Mouse (Mus musculus) kidney, embryonic 14.5 days (tissue): ENCODE measurements around the gene Ctps. TPM values are rescaled to one million over a fixed set of nuclear protein-coding genes. Genes with fewer than 3 reads are reported as not detected.
A peak's percentile ranks its signal among the peaks of the same experiment; 100 is the strongest.
"Not testable (repeated sequence)": the region's sequence is repeated elsewhere in the genome, so short reads cannot be mapped to it uniquely, and the experiment has no call there.

Experiments used
- ATAC-seq: fragments of 200-750 bp; cut with Nextera tagmentation; 2 replicates; pipeline ENCODE4 v1.8.0; 2017; ENCODE audit warnings: moderate number of reproducible peaks, mild to moderate bottlenecking, moderate TSS enrichment, moderate library complexity; ENCODE audit not compliant: low FRiP score, low TSS enrichment
- H3K27ac ChIP-seq: fragments of 300-500 bp; sonication (generic); 2 replicates; pipeline ENCODE4 v1.5.1; 2014; ENCODE audit warnings: low read depth, mild to moderate bottlenecking, low read length, moderate library complexity, mixed read lengths
- H3K27me3 ChIP-seq: fragments of 300-500 bp; sonication (generic); 2 replicates; pipeline ENCODE4 v1.6.1; 2014; ENCODE audit warnings: mild to moderate bottlenecking, low read length; ENCODE audit not compliant: control insufficient read depth, insufficient read depth
- H3K36me3 ChIP-seq: fragments of 300-500 bp; sonication (generic); 2 replicates; pipeline ENCODE4 v1.6.1; 2014; ENCODE audit warnings: low read length, mixed read lengths; ENCODE audit not compliant: control insufficient read depth, insufficient read depth
- H3K4me1 ChIP-seq: fragments of 300-500 bp; sonication (generic); 2 replicates; pipeline ENCODE4 v1.6.1; 2014; ENCODE audit warnings: low read length, mixed read lengths; ENCODE audit not compliant: control insufficient read depth, insufficient read depth
- H3K4me2 ChIP-seq: fragments of 300-500 bp; sonication (generic); replicated peaks from 2 replicates; pipeline ENCODE4 v1.6.1; 2014; ENCODE audit warnings: low read depth, mild to moderate bottlenecking, low read length
- H3K4me3 ChIP-seq: fragments of 300-500 bp; sonication (generic); 2 replicates; pipeline ENCODE4 v1.5.1; 2014; ENCODE audit warnings: mild to moderate bottlenecking, low read length
- H3K9ac ChIP-seq: fragments of 300-500 bp; sonication (generic); 2 replicates; pipeline ENCODE4 v1.6.1; 2014; ENCODE audit warnings: low read depth, mild to moderate bottlenecking, low read length, moderate library complexity
- H3K9me3 ChIP-seq: fragments of 300-500 bp; sonication (generic); 2 replicates; pipeline ENCODE4 v1.6.1; 2016; ENCODE audit warnings: low read length; ENCODE audit not compliant: control insufficient read depth
- WGBS: fragments of 180-500 bp; shearing (Covaris S2); extraction: QIAGEN DNeasy Blood & Tissue Kit; methylation state at CpG from one replicate; pipeline ENCODE4 v1.1.7; 2014; 5-methylcytosine and 5-hydroxymethylcytosine counted together
- polyA plus RNA-seq: library from polyadenylated mRNA; unstranded; fragments of >200 nt; fragmentation: Nextera tagmentation; extraction: Ambion mirVana; gene quantifications from 2 replicates; pipeline ENCODE4 v1.2.1, GENCODE M21; 2014

Ctps gene
- polyA plus RNA-seq, 1 experiment from 2014 or later: 102 TPM

DNA sequence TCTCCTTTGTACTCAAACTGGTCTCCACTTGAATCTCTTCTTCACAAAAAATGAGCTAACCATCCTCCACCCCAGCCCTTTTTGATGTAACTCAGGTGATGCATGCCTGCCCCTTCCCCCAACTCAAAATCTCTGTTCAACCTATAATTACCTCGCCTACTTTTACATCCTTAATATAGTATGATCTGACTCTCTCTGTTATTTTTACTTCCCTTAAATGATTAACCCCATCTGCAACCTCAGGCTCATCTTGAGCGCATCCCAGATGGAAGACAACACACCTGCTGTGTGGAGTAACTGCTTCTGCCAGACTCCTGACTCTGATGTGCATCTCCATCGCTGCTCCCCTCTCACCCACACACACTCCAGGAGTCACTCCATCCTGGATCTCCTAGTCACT, 32.6 kb upstream of the Ctps start:
- Histone ChIP-seq H3K4me2 (no peak overlapping the region), H3K4me1 (no peaks in the 10 kb centered on the region), H3K36me3 (no peaks in the 10 kb centered on the region), H3K4me3 (no peak overlapping the region), H3K9ac (no peak overlapping the region), H3K27me3 (no peaks in the 10 kb centered on the region), H3K27ac (no peak overlapping the region), H3K9me3 (no peaks in the 10 kb centered on the region)
- WGBS: 77% methylated on average over 3 of the region's 3 CpGs
- ATAC-seq: no peak

DNA sequence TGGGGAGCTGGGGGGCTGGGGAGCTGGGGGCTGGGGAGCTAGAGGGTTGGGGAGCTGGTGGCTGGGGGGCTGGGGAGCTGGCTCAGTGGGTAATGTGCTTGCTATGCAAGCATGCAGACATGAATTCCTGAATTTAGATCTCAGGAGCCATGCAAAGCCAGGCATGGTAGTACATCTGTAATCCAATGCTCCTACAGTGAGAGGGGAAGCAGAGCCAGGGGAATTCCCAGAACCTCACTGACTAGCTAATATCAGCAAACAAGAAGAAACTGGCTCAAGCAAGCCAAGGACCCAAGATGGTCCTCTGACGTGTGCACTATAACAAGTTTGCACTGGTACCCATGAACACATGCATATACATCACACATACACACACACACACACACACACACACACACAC, 31.7 kb upstream of the Ctps start:
- Histone ChIP-seq H3K27me3 (no peaks in the 10 kb centered on the region), H3K27ac (no peak overlapping the region), H3K4me3 (no peak overlapping the region), H3K9me3 (no peaks in the 10 kb centered on the region), H3K4me2 (no peak overlapping the region), H3K9ac (no peak overlapping the region), H3K4me1 (no peaks in the 10 kb centered on the region), H3K36me3 (no peaks in the 10 kb centered on the region)
- ATAC-seq: no peak
- 68% methylated on average over 1 of the region's 1 CpGs for WGBS

DNA sequence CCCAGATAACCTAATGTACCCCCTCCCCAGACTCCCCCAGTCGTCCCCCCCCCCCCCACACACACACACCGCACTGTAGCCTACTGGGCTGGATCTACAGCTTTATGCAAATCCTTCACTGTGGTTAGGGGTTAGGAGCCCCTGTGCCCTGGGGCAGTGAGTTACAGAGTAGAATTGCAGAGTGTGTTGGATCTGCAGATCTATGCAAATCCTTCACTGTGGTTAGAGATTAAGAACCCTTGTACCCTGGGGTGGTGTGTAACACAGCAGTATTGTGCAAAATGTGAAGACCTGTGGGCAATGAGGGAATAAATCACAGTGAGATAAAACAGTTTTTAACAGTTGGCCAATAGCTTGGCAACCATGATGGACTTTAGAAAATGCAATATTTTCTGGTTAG, 28.8 kb upstream of the Ctps start:
- H3K9me3 ChIP-seq: no peaks in the 10 kb centered on the region
- no peak overlapping the region for H3K9ac ChIP-seq
- H3K27ac ChIP-seq: no peak overlapping the region
- H3K4me2 ChIP-seq: no peak overlapping the region
- no peaks in the 10 kb centered on the region for H3K27me3 ChIP-seq
- no peaks in the 10 kb centered on the region for H3K36me3 ChIP-seq
- WGBS: 14% methylated on average over 2 of the region's 2 CpGs
- no peak overlapping the region for H3K4me3 ChIP-seq
- ATAC-seq: peak; percentile 82
- no peaks in the 10 kb centered on the region for H3K4me1 ChIP-seq

DNA sequence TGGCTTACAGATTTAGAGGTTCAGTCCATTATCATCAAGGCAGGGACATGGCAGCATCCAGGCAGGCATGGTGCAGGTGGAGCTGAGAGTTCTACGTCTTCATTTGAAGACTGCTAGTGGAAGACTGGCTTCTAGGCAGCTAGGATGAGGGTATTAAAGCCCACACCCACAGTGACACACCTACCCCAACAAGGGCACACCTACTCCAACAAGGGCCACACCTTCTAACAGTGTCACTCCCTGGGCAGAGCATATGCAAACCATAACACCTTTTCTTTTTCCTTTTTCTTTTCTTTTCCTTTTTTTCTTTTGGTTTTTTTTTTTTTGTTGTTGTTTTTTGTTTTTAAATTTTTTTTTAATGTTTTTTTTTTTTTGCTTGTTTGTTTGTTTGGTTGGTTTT, 26.1 kb upstream of the Ctps start:
- not testable (repeated sequence) for H3K4me1 ChIP-seq, H3K9ac ChIP-seq, H3K4me2 ChIP-seq, H3K27me3 ChIP-seq, H3K36me3 ChIP-seq, H3K9me3 ChIP-seq, H3K27ac ChIP-seq, ATAC-seq, H3K4me3 ChIP-seq
- WGBS: 92% methylated on average over 1 of the region's 1 CpGs

DNA sequence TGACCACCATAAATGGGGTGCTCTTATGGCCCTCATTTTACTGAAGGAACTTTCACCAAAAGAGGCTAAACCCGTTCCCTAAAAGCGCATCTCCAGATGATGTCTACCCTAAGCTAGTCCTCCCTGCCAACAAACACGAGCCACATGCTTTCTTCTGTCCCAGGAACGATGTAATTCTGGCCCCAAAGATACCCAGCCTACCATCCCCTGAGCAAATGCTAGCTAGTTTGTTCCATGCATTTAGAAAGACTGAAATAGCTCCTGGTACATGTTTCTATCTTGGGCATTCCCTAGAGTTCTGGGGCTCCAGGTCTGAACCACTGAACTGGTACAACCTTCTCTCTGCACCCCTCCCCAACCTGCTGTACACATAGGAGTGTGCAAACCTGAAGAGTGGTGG, 20.9 kb upstream of the Ctps start:
- H3K27me3 ChIP-seq: no peaks in the 10 kb centered on the region
- H3K4me3 ChIP-seq: no peak overlapping the region
- no peaks in the 10 kb centered on the region for H3K9me3 ChIP-seq
- 86% methylated on average over 4 of the region's 4 CpGs for WGBS
- H3K4me2 ChIP-seq: no peak overlapping the region
- no peak overlapping the region for H3K27ac ChIP-seq
- no peak overlapping the region for H3K9ac ChIP-seq
- no peak for ATAC-seq
- no peaks in the 10 kb centered on the region for H3K36me3 ChIP-seq
- H3K4me1 ChIP-seq: 0 out of 2 replicates have a peak, but pooled peaks cover 6% of the 10 kb centered on the region

DNA sequence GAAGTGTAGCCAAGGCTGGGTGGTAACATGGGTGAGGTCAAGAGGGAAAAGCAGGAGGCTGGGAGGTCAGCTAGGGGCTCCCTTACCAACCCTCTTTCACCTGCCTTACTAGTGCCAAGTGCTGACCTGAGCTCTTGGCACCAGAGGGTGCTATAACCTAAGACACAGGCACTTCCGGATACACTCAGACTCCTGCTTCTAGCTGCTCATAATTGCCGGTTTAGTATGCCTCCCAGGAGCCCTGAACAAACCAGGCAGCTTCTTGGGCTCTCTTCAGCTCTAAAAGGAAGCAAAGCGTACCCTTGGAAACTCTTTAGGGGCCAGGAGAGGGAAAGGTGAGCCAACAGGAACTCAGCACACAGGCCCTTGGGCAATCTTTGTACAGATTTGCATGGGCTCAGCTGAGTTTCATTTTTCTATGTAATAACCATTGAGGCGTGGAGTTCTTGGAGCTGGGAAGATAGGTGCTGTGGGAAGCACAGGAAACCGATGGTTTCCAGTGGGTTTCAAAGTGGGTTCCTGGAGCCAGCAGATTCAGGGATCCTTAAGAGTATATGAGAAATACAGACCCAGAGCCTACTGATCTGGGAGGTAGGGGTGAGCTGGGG, 19.8 kb upstream of the Ctps start:
- peak; percentile 94 for ATAC-seq
- Histone ChIP-seq H3K4me1 (0 out of 2 replicates have a peak, but pooled peaks cover 6% of the 10 kb centered on the region), H3K27me3 (no peaks in the 10 kb centered on the region), H3K27ac (0 out of 2 replicates have a peak overlapping the region, but pooled peaks have one; percentile 47), H3K9me3 (no peaks in the 10 kb centered on the region), H3K36me3 (no peaks in the 10 kb centered on the region), H3K9ac (no peak overlapping the region), H3K4me2 (no peak overlapping the region), H3K4me3 (no peak overlapping the region)
- WGBS: 23% methylated on average over 5 of the region's 5 CpGs

DNA sequence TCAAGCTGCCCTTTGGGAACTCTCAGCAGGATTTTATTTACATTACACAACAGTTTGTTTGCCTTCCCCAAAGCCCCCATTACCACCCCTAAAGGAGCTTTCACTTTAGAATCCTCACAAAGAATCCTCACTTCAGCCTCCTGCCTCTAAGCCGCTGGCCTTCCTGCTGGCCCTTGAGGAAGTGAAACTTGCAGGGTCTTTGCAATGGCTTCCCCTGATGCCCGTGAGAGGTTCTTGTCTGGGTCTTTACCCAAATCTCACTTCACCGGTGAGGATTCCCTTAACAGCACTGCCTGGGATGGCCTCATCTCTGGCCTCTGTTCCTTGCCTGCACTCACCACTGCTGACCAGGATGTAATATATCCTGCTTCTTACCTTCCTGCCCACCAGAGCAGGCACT, 19.0 kb upstream of the Ctps start:
- Histone ChIP-seq H3K4me3 (no peak overlapping the region), H3K27me3 (no peaks in the 10 kb centered on the region), H3K4me2 (no peak overlapping the region), H3K36me3 (no peaks in the 10 kb centered on the region), H3K9me3 (no peaks in the 10 kb centered on the region), H3K27ac (0 out of 2 replicates have a peak overlapping the region, but pooled peaks have one; percentile 47), H3K9ac (no peak overlapping the region), H3K4me1 (0 out of 2 replicates have a peak, but pooled peaks cover 6% of the 10 kb centered on the region)
- 19% methylated on average over 3 of the region's 3 CpGs for WGBS
- ATAC-seq: no peak

DNA sequence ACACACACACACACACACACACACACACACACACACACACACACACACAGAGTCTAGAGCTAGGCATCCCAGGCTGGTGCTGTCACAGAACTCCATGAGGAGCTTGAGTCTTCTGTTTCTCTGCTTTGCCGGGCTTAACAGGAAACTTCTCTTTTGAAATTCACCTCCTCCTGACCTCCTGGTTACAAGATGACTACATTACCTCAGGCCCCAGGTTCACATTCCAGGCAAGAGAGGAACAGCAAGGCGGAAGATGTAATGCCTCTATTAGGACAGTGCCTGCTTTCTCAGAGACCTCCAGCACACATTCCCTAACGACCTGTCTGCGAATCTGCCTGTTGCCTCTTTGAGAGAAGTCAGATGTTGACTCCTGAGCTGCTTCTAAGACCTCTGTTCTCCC, 18.4 kb upstream of the Ctps start, which contains the start of gene Gm8439:
Gm8439 (plus strand) TSS at position 301 of the 400 bp plus-strand sequence.
- ATAC-seq: no peak
- H3K9me3 ChIP-seq: no peaks in the 10 kb centered on the region
- 21% methylated on average over 4 of the region's 4 CpGs for WGBS
- H3K27me3 ChIP-seq: no peaks in the 10 kb centered on the region
- H3K4me2 ChIP-seq: no peak within 1 kb of the TSS
- H3K36me3 ChIP-seq: no peaks in the 10 kb centered on the region
- 0 out of 2 replicates have a peak, but pooled peaks cover 6% of the 10 kb centered on the region for H3K4me1 ChIP-seq
- H3K4me3 ChIP-seq: no peak within 1 kb of the TSS
- 0 out of 2 replicates have a peak within 1 kb of the TSS, but pooled peaks have one; percentile 47 for H3K27ac ChIP-seq
- H3K9ac ChIP-seq: no peak within 1 kb of the TSS

DNA sequence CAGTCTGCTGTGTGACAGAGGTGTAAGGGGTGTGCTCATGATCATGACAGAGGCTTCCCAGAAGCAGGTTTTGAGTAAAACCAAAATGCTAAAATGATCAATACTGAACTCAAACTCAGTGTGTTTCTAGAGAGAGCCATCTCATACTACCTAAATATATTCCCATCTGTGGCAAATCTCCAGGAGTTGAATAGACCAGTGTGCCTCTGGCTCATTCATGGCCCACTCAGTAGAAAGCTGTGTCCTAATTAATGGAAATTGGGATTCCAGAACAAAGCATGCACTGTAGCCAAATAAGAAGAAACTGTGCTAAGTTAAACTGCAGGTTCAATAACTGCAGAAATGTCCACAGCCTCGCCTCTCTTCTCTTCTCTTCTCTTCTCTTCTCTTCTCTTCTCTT, 16.9 kb upstream of the Ctps start:
- no peak for ATAC-seq
- WGBS: 76% methylated on average over 1 of the region's 1 CpGs

More for the DNA sequence above, 16.9 kb upstream of the Ctps start:
- Histone ChIP-seq H3K27me3 (no peaks in the 10 kb centered on the region), H3K4me1 (0 out of 2 replicates have a peak, but pooled peaks cover 6% of the 10 kb centered on the region), H3K4me2 (no peak overlapping the region), H3K27ac (no peak overlapping the region), H3K36me3 (no peaks in the 10 kb centered on the region), H3K9me3 (no peaks in the 10 kb centered on the region), H3K9ac (no peak overlapping the region), H3K4me3 (no peak overlapping the region)
